ENCODE assay signal across 27 mouse cellular contexts in the genomic region with DNA sequence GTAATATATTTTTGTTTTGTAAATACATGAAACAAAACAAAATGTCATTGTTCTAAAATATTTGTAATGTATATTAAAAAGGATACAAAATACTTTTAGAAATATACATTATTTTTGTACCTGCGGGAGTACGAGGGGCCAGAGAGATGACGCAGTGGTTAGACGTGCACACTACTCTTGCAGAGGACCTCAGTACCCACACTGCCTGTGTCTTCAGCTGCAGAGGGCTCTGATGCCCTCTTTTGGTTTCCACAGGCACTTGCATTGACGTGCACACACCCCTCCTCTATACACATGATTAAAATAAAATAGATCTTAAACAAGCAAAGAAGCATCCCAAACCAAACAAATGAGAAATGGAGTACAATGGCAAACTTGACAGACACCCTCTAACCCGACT. TPM values are rescaled to one million over a fixed set of nuclear protein-coding genes. Genes with fewer than 3 reads are reported as not detected.
A peak's percentile ranks its signal among the peaks of the same experiment; 100 is the strongest.
DNase-seq lines count a peak whose midpoint lies in the region; ATAC-seq and TF ChIP-seq lines count a peak whose summit lies in the region.
"Had no signal": no experiment of that assay in that cellular context is flagged by ENCODE, and none has a peak within 500 bp of the region (broad histone marks: within the 10 kb centered on the region; RNA-seq: fewer than 3 reads in every experiment).

No protein-coding gene starts in this region.

- H3K4me2 ChIP-seq in hindbrain, postnatal 0 days (ENCODE audit: low read depth, low read length), result no peak overlapping the region
- no peak overlapping the region for H3K4me2 ChIP-seq in hindbrain, embryonic 11.5 days (replicated peaks; ENCODE audit: low read depth, low read length)
- H3K4me2 ChIP-seq in midbrain, embryonic 11.5 days, result no peak overlapping the region
- H3K4me2 ChIP-seq: embryonic facial prominence, embryonic 13.5 days; heart, embryonic 13.5 days; hindbrain, embryonic 14.5 days; limb, embryonic 12.5 days; liver, embryonic 11.5 days; neural tube, embryonic 13.5 days had no signal

- no peak overlapping the region for H3K27ac ChIP-seq in hindbrain, postnatal 0 days
- H3K27ac ChIP-seq in hindbrain, embryonic 11.5 days (ENCODE audit: low read depth, low read length), result no peak overlapping the region
- no peak overlapping the region for H3K27ac ChIP-seq in midbrain, embryonic 11.5 days (ENCODE audit: low read depth, low read length)
- no peak overlapping the region for H3K27ac ChIP-seq in midbrain, embryonic 10.5 days (replicated peaks)
- H3K27ac ChIP-seq: embryonic facial prominence, embryonic 13.5 days; heart, embryonic 13.5 days; hindbrain, embryonic 14.5 days; limb, embryonic 12.5 days; neural tube, embryonic 13.5 days had no signal

- no peak overlapping the region for H3K9ac ChIP-seq in hindbrain, postnatal 0 days (replicated peaks; ENCODE audit: low read length)
- no peak overlapping the region for H3K9ac ChIP-seq in hindbrain, embryonic 11.5 days (ENCODE audit: low read depth, low read length)
- no peak overlapping the region for H3K9ac ChIP-seq in midbrain, embryonic 11.5 days (ENCODE audit: low read length)
- H3K9ac ChIP-seq: embryonic facial prominence, embryonic 13.5 days; heart, embryonic 13.5 days; hindbrain, embryonic 14.5 days; limb, embryonic 12.5 days; neural tube, embryonic 13.5 days had no signal

- ATAC-seq in hindbrain, postnatal 0 days, result no peak
- no peak for ATAC-seq in hindbrain, embryonic 11.5 days (ENCODE audit: low FRiP score)
- ATAC-seq in midbrain, embryonic 11.5 days (ENCODE audit: low FRiP score), result no peak
- ATAC-seq: forebrain, embryonic 14.5 days; Patski had no signal

- no peak for DNase-seq in hindbrain, postnatal 0 days (ENCODE audit: low spot score)
- no peak for DNase-seq in hindbrain, embryonic 11.5 days (ENCODE audit: low spot score)
- peak; percentile 65 for DNase-seq in midbrain, embryonic 11.5 days (ENCODE audit: low spot score, missing footprints)
- no peak for DNase-seq in midbrain, embryonic 10.5 days (ENCODE audit: low spot score)
- DNase-seq in NIH3T3 (ENCODE audit: low read depth) (peak; percentile 30), MN1 (ENCODE audit: low spot score) (no peak)
- DNase-seq in layer of hippocampus, postnatal 10 days (ENCODE audit: low spot score in 2 of 2), result no peak
- DNase-seq: adrenal gland, adult 2 months; cerebellum, adult 11-12 months; cerebellum, postnatal 25 days; embryo, embryonic 11 days; gastrocnemius, postnatal 14 days; heart, adult 18-20 months; heart, postnatal 36 days; kidney, postnatal 4 days; lung, adult 2 months; lung, postnatal 14 days; midbrain, embryonic 14.5 days; thymus, postnatal 36 days had no signal

- no peaks in the 10 kb centered on the region for H3K36me3 ChIP-seq in hindbrain, postnatal 0 days (ENCODE audit: insufficient read depth, low read length)
- no peaks in the 10 kb centered on the region for H3K36me3 ChIP-seq in hindbrain, embryonic 11.5 days (ENCODE audit: control insufficient read depth, insufficient read depth, low read length)
- H3K36me3 ChIP-seq in midbrain, embryonic 11.5 days (ENCODE audit: control insufficient read depth, insufficient read depth, low read length), result no peaks in the 10 kb centered on the region
- H3K36me3 ChIP-seq in midbrain, embryonic 10.5 days, result no peaks in the 10 kb centered on the region
- H3K36me3 ChIP-seq: embryonic facial prominence, embryonic 13.5 days; heart, embryonic 13.5 days; limb, embryonic 12.5 days had no signal

- peak; percentile 44 for TF ChIP-seq CTCF in hindbrain, postnatal 0 days (IDR thresholded peaks at IDR 0.05; ENCODE audit: low read depth)

- H3K4me3 ChIP-seq in hindbrain, postnatal 0 days (ENCODE audit: low read length), result no peak overlapping the region
- no peak overlapping the region for H3K4me3 ChIP-seq in hindbrain, embryonic 11.5 days (ENCODE audit: low read depth, low read length)
- no peak overlapping the region for H3K4me3 ChIP-seq in midbrain, embryonic 11.5 days (ENCODE audit: low read depth, low read length)
- no peak overlapping the region for H3K4me3 ChIP-seq in midbrain, embryonic 10.5 days
- H3K4me3 ChIP-seq: embryonic facial prominence, embryonic 13.5 days; heart, embryonic 13.5 days; limb, embryonic 12.5 days; neural tube, embryonic 13.5 days had no signal

- H3K4me1 ChIP-seq in hindbrain, postnatal 0 days (ENCODE audit: insufficient read depth, low read length), result no peaks in the 10 kb centered on the region
- no peaks in the 10 kb centered on the region for H3K4me1 ChIP-seq in hindbrain, embryonic 11.5 days (replicated peaks; ENCODE audit: control insufficient read depth, insufficient read depth, low read length)
- no peaks in the 10 kb centered on the region for H3K4me1 ChIP-seq in midbrain, embryonic 11.5 days (ENCODE audit: control insufficient read depth, insufficient read depth, low read length)
- H3K4me1 ChIP-seq in midbrain, embryonic 10.5 days, result no peaks in the 10 kb centered on the region; the same call in none of the 2 replicates
- H3K4me1 ChIP-seq: limb, embryonic 12.5 days; neural tube, embryonic 13.5 days had no signal

- WGBS in hindbrain, postnatal 0 days, result 86% methylated on average over 6 of the region's 6 CpGs
- 88% methylated on average over 6 of the region's 6 CpGs for WGBS in hindbrain, embryonic 11.5 days
- WGBS in midbrain, embryonic 11.5 days, result 84% methylated on average over 6 of the region's 6 CpGs
- 79% methylated on average over 6 of the region's 6 CpGs for WGBS in midbrain, embryonic 10.5 days

- no peaks in the 10 kb centered on the region for H3K27me3 ChIP-seq in hindbrain, postnatal 0 days (ENCODE audit: insufficient read depth, low read length)
- H3K27me3 ChIP-seq in hindbrain, embryonic 11.5 days (ENCODE audit: control insufficient read depth, insufficient read depth, low read length), result no peaks in the 10 kb centered on the region
- H3K27me3 ChIP-seq in midbrain, embryonic 11.5 days (ENCODE audit: control insufficient read depth, insufficient read depth, low read length), result no peaks in the 10 kb centered on the region
- no peaks in the 10 kb centered on the region for H3K27me3 ChIP-seq in midbrain, embryonic 10.5 days (ENCODE audit: low read depth, poor library complexity, severe bottlenecking)
- H3K27me3 ChIP-seq: embryonic facial prominence, embryonic 13.5 days; heart, embryonic 13.5 days; limb, embryonic 12.5 days; neural tube, embryonic 13.5 days; Patski had no signal

- H3K9me3 ChIP-seq in hindbrain, postnatal 0 days (ENCODE audit: low read length), result no peaks in the 10 kb centered on the region
- H3K9me3 ChIP-seq in hindbrain, embryonic 11.5 days (ENCODE audit: control insufficient read depth, low read length), result no peaks in the 10 kb centered on the region
- H3K9me3 ChIP-seq in midbrain, embryonic 11.5 days (ENCODE audit: control insufficient read depth, low read length), result no peaks in the 10 kb centered on the region
- no peaks in the 10 kb centered on the region for H3K9me3 ChIP-seq in midbrain, embryonic 10.5 days (replicated peaks)
- H3K9me3 ChIP-seq: embryonic facial prominence, embryonic 13.5 days; heart, embryonic 13.5 days; limb, embryonic 12.5 days; neural tube, embryonic 13.5 days had no signal

RNA-seq across cellular contexts. Expression of gene Leprot, which starts 4.8 kb away (rescaled TPM):
- total RNA-seq in hindbrain, postnatal 0 days (2014; rRNA removed), result 53.1 and 58.0 TPM in 2 replicates
- polyA plus RNA-seq in hindbrain, postnatal 0 days (2015; fragmentation: Nextera tagmentation; extraction: Ambion mirVana), result 78.7 and 79.1 TPM in 2 replicates
- polyA plus RNA-seq in hindbrain, embryonic 11.5 days (2014; fragmentation: Nextera tagmentation; extraction: Ambion mirVana), result 78.1 and 83.3 TPM in 2 replicates
- 73.7 and 80.0 TPM in 2 replicates for polyA plus RNA-seq in midbrain, embryonic 11.5 days (2014; fragmentation: Nextera tagmentation; extraction: Ambion mirVana)
- 65.6 and 73.6 TPM in 2 replicates for polyA plus RNA-seq in midbrain, embryonic 10.5 days (2016; fragmentation: Nextera tagmentation; extraction: Ambion mirVana)
- 10 to 100 TPM; 28.3 to 34.7 TPM for total RNA-seq in layer of hippocampus, postnatal 10 days (2021)

Comparison
In these comparisons a context has a peak if more than half of its experiments do, and no peak if none do; other contexts are left out.
1. DNase-seq: peak in midbrain, embryonic 11.5 days (single experiment) and NIH3T3 (single experiment); none in hindbrain, postnatal 0 days (single experiment), hindbrain, embryonic 11.5 days (single experiment), midbrain, embryonic 10.5 days (single experiment), MN1 (single experiment) and layer of hippocampus, postnatal 10 days (0 of 2).